Mouse (Mus musculus) adrenal gland, postnatal 4 days (tissue): ENCODE data around the gene Tnks2. TPM values are rescaled to one million over a fixed set of nuclear protein-coding genes. Genes with fewer than 3 reads are reported as not detected.

ENCODE experiments used
- DNase-seq, 2 experiments: peaks; one replicate each; pipeline ENCODE4 v3.0.0; 2021 to 2022; ENCODE audit warnings: low spot score in 2 of 2, mixed read lengths in 2 of 2
- total RNA-seq, 2 experiments: library from RNA; stranded (reverse); gene quantifications; 2 replicates each; pipeline ENCODE4 v1.2.3; 2021

Tnks2 gene
- total RNA-seq, 2 experiments from 2014 or later: 146 to 155 TPM

- no peak for DNase-seq
Measured at GRCm38 (mm10) chr19:36887706-36888105, 53.7 kb downstream of the Tnks2 start.

GRCm38 (mm10) chr19:36891746-36892145, 57.7 kb downstream of the Tnks2 start:
- no peak for DNase-seq

GRCm38 (mm10) chr19:36896791-36897569, 62.9 kb downstream of the Tnks2 start:
- no peak for DNase-seq

GRCm38 (mm10) chr19:36897778-36898177, 63.7 kb downstream of the Tnks2 start:
- no peak for DNase-seq

GRCm38 (mm10) chr19:36903377-36903776, 69.3 kb downstream of the Tnks2 start:
- DNase-seq: no peak

- peak; percentile 22 to 27 for DNase-seq
Measured at GRCm38 (mm10) chr19:36904211-36905007, 70.4 kb downstream of the Tnks2 start.

GRCm38 (mm10) chr19:36909150-36909549, 75.1 kb downstream of the Tnks2 start:
- DNase-seq: no peak

- DNase-seq: peak in 1 of 2 experiments; percentile 37
Measured at GRCm38 (mm10) chr19:36909676-36910292, 75.8 kb downstream of the Tnks2 start.

- DNase-seq: no peak
Measured at GRCm38 (mm10) chr19:36910424-36911045, 76.5 kb downstream of the Tnks2 start.

- DNase-seq: no peak
Measured at GRCm38 (mm10) chr19:36913064-36913463, 79.0 kb downstream of the Tnks2 start.

GRCm38 (mm10) chr19:36916206-36916605, 82.2 kb downstream of the Tnks2 start:
- no peak for DNase-seq

- no peak for DNase-seq
Measured at GRCm38 (mm10) chr19:36916876-36917389, 82.9 kb downstream of the Tnks2 start.

- peak; percentile 50 to 72 for DNase-seq
Measured at GRCm38 (mm10) chr19:36918441-36919301, 84.6 kb downstream of the Tnks2 start.

GRCm38 (mm10) chr19:36919466-36919865, 85.4 kb downstream of the Tnks2 start, which contains the start of gene Fgfbp3:
TSS of gene Fgfbp3 (minus strand) at chr19:36919615.
- DNase-seq: no peak

GRCm38 (mm10) chr19:36922015-36922414, 88.0 kb downstream of the Tnks2 start:
- DNase-seq: no peak

- no peak for DNase-seq
Measured at GRCm38 (mm10) chr19:36922936-36923335, 88.9 kb downstream of the Tnks2 start.

GRCm38 (mm10) chr19:36925671-36926552, 91.9 kb downstream of the Tnks2 start, which contains the start of gene Btaf1:
TSS of gene Btaf1 (plus strand) at chr19:36926079.
- peak; percentile 50 to 60 for DNase-seq

GRCm38 (mm10) chr19:36926553-36927236, 92.7 kb downstream of the Tnks2 start:
- DNase-seq: no peak
